Mouse (Mus musculus) heart, embryonic 15.5 days (tissue): ENCODE measurements around the gene Lrrc61. TPM values are rescaled to one million over a fixed set of nuclear protein-coding genes. Genes with fewer than 3 reads are reported as not detected.

Experiments
- ATAC-seq: fragments of 200-750 bp; cut with Nextera tagmentation; replicated peaks from 2 replicates; pipeline ENCODE4 v1.8.0; 2017; ENCODE audit warnings: low read depth, moderate TSS enrichment; ENCODE audit not compliant: insufficient number of reproducible peaks, insufficient read depth, low FRiP score
- H3K27ac ChIP-seq: fragments of 300-500 bp; sonication (generic); 2 replicates; pipeline ENCODE4 v1.5.1; 2015; ENCODE audit warnings: mild to moderate bottlenecking, inconsistent platforms
- H3K27me3 ChIP-seq: fragments of 300-500 bp; sonication (generic); 2 replicates; pipeline ENCODE4 v1.6.1; 2015; ENCODE audit warnings: inconsistent platforms
- H3K36me3 ChIP-seq: fragments of 300-500 bp; sonication (generic); 2 replicates; pipeline ENCODE4 v1.6.1; 2015; ENCODE audit warnings: mild to moderate bottlenecking, inconsistent platforms
- H3K4me1 ChIP-seq: fragments of 300-500 bp; sonication (generic); replicated peaks from 2 replicates; pipeline ENCODE4 v1.6.1; 2015; ENCODE audit warnings: inconsistent platforms
- H3K4me2 ChIP-seq: fragments of 300-500 bp; sonication (generic); 2 replicates; pipeline ENCODE4 v1.6.1; 2015; ENCODE audit warnings: inconsistent platforms, mild to moderate bottlenecking, moderate library complexity
- H3K4me3 ChIP-seq: fragments of 300-500 bp; sonication (generic); 2 replicates; pipeline ENCODE4 v1.5.1; 2015; ENCODE audit warnings: mild to moderate bottlenecking, inconsistent platforms
- H3K9ac ChIP-seq: fragments of 300-500 bp; sonication (generic); 2 replicates; pipeline ENCODE4 v1.6.1; 2015; ENCODE audit warnings: mild to moderate bottlenecking, inconsistent platforms
- H3K9me3 ChIP-seq: fragments of 300-500 bp; sonication (generic); replicated peaks from 2 replicates; pipeline ENCODE4 v1.6.1; 2016; ENCODE audit warnings: inconsistent platforms
- WGBS: fragments of 180-500 bp; shearing (Covaris S2); methylation state at CpG from one replicate; pipeline ENCODE4 v1.1.7; 2015; ENCODE audit warnings: mixed read lengths; 5-methylcytosine and 5-hydroxymethylcytosine counted together
- polyA plus RNA-seq: library from polyadenylated mRNA; unstranded; fragments of >200 nt; fragmentation: Nextera tagmentation; extraction: Ambion mirVana; gene quantifications from 2 replicates; pipeline ENCODE4 v1.2.1, GENCODE M21; 2015

The Lrrc61 gene
- polyA plus RNA-seq, 1 experiment from 2014 or later, result 6.0 TPM

- Histone ChIP-seq H3K9me3 (no peaks in the 10 kb centered on the region), H3K4me1 (peaks cover 7% of the 10 kb centered on the region; the same call in 1 of the 2 replicates), H3K9ac (no peak overlapping the region), H3K27me3 (no peaks in the 10 kb centered on the region), H3K36me3 (peaks cover 17% of the 10 kb centered on the region), H3K27ac (no peak overlapping the region), H3K4me3 (no peak overlapping the region), H3K4me2 (no peak overlapping the region)
- no peak for ATAC-seq
- WGBS, result 76% methylated on average over 4 of the region's 4 CpGs
Observed at GRCm38 (mm10) chr6:48613464-48613863, 58.9 kb downstream of the Lrrc61 start.

- Histone ChIP-seq H3K36me3 (peaks cover 24% of the 10 kb centered on the region), H3K9me3 (no peaks in the 10 kb centered on the region), H3K4me2 (no peak overlapping the region), H3K27ac (no peak overlapping the region), H3K4me1 (no peaks in the 10 kb centered on the region), H3K9ac (no peak overlapping the region), H3K4me3 (no peak overlapping the region), H3K27me3 (no peaks in the 10 kb centered on the region)
- ATAC-seq, result no peak
- 88% methylated on average over 5 of the region's 5 CpGs for WGBS
Observed at GRCm38 (mm10) chr6:48614756-48615155, 60.2 kb downstream of the Lrrc61 start.

- H3K36me3 ChIP-seq, result peaks cover 24% of the 10 kb centered on the region
- H3K4me3 ChIP-seq, result no peak overlapping the region
- H3K27me3 ChIP-seq, result no peaks in the 10 kb centered on the region
- H3K9ac ChIP-seq, result no peak overlapping the region
- H3K4me1 ChIP-seq, result no peaks in the 10 kb centered on the region
- no peak for ATAC-seq
- H3K9me3 ChIP-seq, result no peaks in the 10 kb centered on the region
- no peak overlapping the region for H3K4me2 ChIP-seq
- no peak overlapping the region for H3K27ac ChIP-seq
- 91% methylated on average over 30 of the region's 30 CpGs for WGBS
Observed at GRCm38 (mm10) chr6:48620031-48620430, 65.4 kb downstream of the Lrrc61 start.

Other genes starting within 250 kb of the Lrrc61 start
- 15.4 and 18.6 TPM in 2 replicates for gene Krba1, start 159.2 kb upstream of the Lrrc61 start, polyA plus RNA-seq
- gene Zfp467, start 109.0 kb upstream of the Lrrc61 start, polyA plus RNA-seq, result 18.5 and 20.4 TPM in 2 replicates
- gene Sspo, start 106.6 kb upstream of the Lrrc61 start, polyA plus RNA-seq, result 0.16 and 0.51 TPM in 2 replicates
- gene Atp6v0e2, start 17.2 kb upstream of the Lrrc61 start, polyA plus RNA-seq, result 17.5 and 18.6 TPM in 2 replicates
- 50.4 and 53.8 TPM in 2 replicates for gene Rarres2, start 18.0 kb downstream of the Lrrc61 start, polyA plus RNA-seq
- 0.70 TPM in 1 of 2 replicates, not detected in the other for gene Gm45021, start 34.8 kb downstream of the Lrrc61 start, polyA plus RNA-seq
- 23.4 and 28.1 TPM in 2 replicates for gene Repin1, start 39.1 kb downstream of the Lrrc61 start, polyA plus RNA-seq
- not detected in 2 replicates for gene Gm44965, start 39.1 kb downstream of the Lrrc61 start, polyA plus RNA-seq
- 5.7 and 7.3 TPM in 2 replicates for gene Zfp775, start 47.3 kb downstream of the Lrrc61 start, polyA plus RNA-seq
- 0.94 and 1.0 TPM in 2 replicates for gene AI854703, start 72.0 kb downstream of the Lrrc61 start, polyA plus RNA-seq
- 1.6 and 1.7 TPM in 2 replicates for gene Gimap8, start 92.4 kb downstream of the Lrrc61 start, polyA plus RNA-seq
- 7.9 and 10.3 TPM in 2 replicates for gene Gimap9, start 121.3 kb downstream of the Lrrc61 start, polyA plus RNA-seq
- 23.5 and 27.1 TPM in 2 replicates for gene Gimap4, start 129.8 kb downstream of the Lrrc61 start, polyA plus RNA-seq
- gene Gimap6, start 153.4 kb downstream of the Lrrc61 start, polyA plus RNA-seq, result 32.3 and 35.6 TPM in 2 replicates
- gene Gm28053, start 163.8 kb downstream of the Lrrc61 start, polyA plus RNA-seq, result 3.3 and 4.6 TPM in 2 replicates
- gene Gimap7, start 163.8 kb downstream of the Lrrc61 start, polyA plus RNA-seq, result 0.23 and 0.27 TPM in 2 replicates
- 26.4 and 31.6 TPM in 2 replicates for gene Gimap1, start 184.3 kb downstream of the Lrrc61 start, polyA plus RNA-seq
- 6.2 and 9.4 TPM in 2 replicates for gene Gimap5, start 191.4 kb downstream of the Lrrc61 start, polyA plus RNA-seq
- 0.08 TPM in 1 of 2 replicates, not detected in the other for gene Gimap3, start 216.1 kb downstream of the Lrrc61 start, polyA plus RNA-seq